Mouse (Mus musculus) hindbrain, embryonic 12.5 days (tissue): Measurements from ENCODE around the gene Gm9821. TPM values are rescaled to one million over a fixed set of nuclear protein-coding genes. Genes with fewer than 3 reads are reported as not detected.

Source experiments
- ATAC-seq: fragments of 200-750 bp; cut with Nextera tagmentation; 2 replicates; pipeline ENCODE4 v1.8.0; 2017; ENCODE audit warnings: moderate TSS enrichment; ENCODE audit not compliant: low FRiP score
- H3K27ac ChIP-seq: fragments of 300-500 bp; sonication (generic); 2 replicates; pipeline ENCODE4 v1.5.1; 2016; ENCODE audit warnings: mild to moderate bottlenecking
- H3K27me3 ChIP-seq: fragments of 300-500 bp; sonication (generic); 2 replicates; pipeline ENCODE4 v1.6.1; 2016; ENCODE audit warnings: mild to moderate bottlenecking
- H3K36me3 ChIP-seq: fragments of 300-500 bp; sonication (generic); 2 replicates; pipeline ENCODE4 v1.6.1; 2016; ENCODE audit warnings: mild to moderate bottlenecking
- H3K4me1 ChIP-seq: fragments of 300-500 bp; sonication (generic); 2 replicates; pipeline ENCODE4 v1.6.1; 2016
- H3K4me2 ChIP-seq: fragments of 300-500 bp; sonication (generic); replicated peaks from 2 replicates; pipeline ENCODE4 v1.6.1; 2016; ENCODE audit warnings: mild to moderate bottlenecking
- H3K4me3 ChIP-seq: fragments of 300-500 bp; sonication (generic); 2 replicates; pipeline ENCODE4 v1.5.1; 2016; ENCODE audit warnings: mild to moderate bottlenecking
- H3K9ac ChIP-seq: fragments of 300-500 bp; sonication (generic); 2 replicates; pipeline ENCODE4 v1.6.1; 2016; ENCODE audit warnings: mild to moderate bottlenecking, moderate library complexity
- H3K9me3 ChIP-seq: fragments of 300-500 bp; sonication (generic); replicated peaks from 2 replicates; pipeline ENCODE4 v1.6.1; 2016; ENCODE audit warnings: mild to moderate bottlenecking
- WGBS: fragments of 180-500 bp; shearing (Covaris S2); methylation state at CpG from one replicate; pipeline ENCODE4 v1.1.7; 2016; 5-methylcytosine and 5-hydroxymethylcytosine counted together
- polyA plus RNA-seq: library from polyadenylated mRNA; unstranded; fragments of >200 nt; fragmentation: Nextera tagmentation; extraction: Ambion mirVana; gene quantifications from 2 replicates; pipeline ENCODE4 v1.2.1, GENCODE M21; 2016

Gene Gm9821
- polyA plus RNA-seq, 1 experiment from 2014 or later = 0.57 TPM

GRCm38 (mm10) chr2:91967962-91968361 is 22.5 kb downstream of the Gm9821 start:
- Histone ChIP-seq H3K9me3 (no peaks in the 10 kb centered on the region), H3K4me2 (no peak overlapping the region), H3K4me1 (peaks cover 19% of the 10 kb centered on the region), H3K4me3 (no peak overlapping the region), H3K36me3 (no peaks in the 10 kb centered on the region), H3K27me3 (peaks cover 38% of the 10 kb centered on the region), H3K27ac (0 out of 2 replicates have a peak overlapping the region, but pooled peaks have one; percentile 35), H3K9ac (no peak overlapping the region)
- ATAC-seq = no peak
- 66% methylated on average over 11 of the region's 11 CpGs for WGBS

- Histone ChIP-seq H3K27ac (peak overlapping the region; percentile 35; the same call in 1 of the 2 replicates), H3K27me3 (peaks cover 61% of the 10 kb centered on the region), H3K4me1 (peaks cover 33% of the 10 kb centered on the region), H3K9me3 (no peaks in the 10 kb centered on the region), H3K4me2 (peak overlapping the region; percentile 35), H3K4me3 (no peak overlapping the region), H3K9ac (peak overlapping the region; percentile 47), H3K36me3 (no peaks in the 10 kb centered on the region)
- ATAC-seq = no peak
- whole genome bisulfite sequencing = 16% methylated on average over 21 of the region's 21 CpGs
These were observed 26.0 kb downstream of the Gm9821 start for GRCm38 (mm10) chr2:91971231-91972097.

- H3K27me3 ChIP-seq = peaks cover 65% of the 10 kb centered on the region
- 38% methylated on average over 13 of the region's 13 CpGs for WGBS
- no peak overlapping the region for H3K9ac ChIP-seq
- 0 out of 2 replicates have a peak overlapping the region, but pooled peaks have one; percentile 35 for H3K27ac ChIP-seq
- H3K9me3 ChIP-seq = no peaks in the 10 kb centered on the region
- no peak overlapping the region for H3K4me3 ChIP-seq
- peaks cover 33% of the 10 kb centered on the region for H3K4me1 ChIP-seq
- H3K4me2 ChIP-seq = peak overlapping the region; percentile 35; the same call in 1 of the 2 replicates
- ATAC-seq = no peak
- no peaks in the 10 kb centered on the region for H3K36me3 ChIP-seq
These were observed 26.6 kb downstream of the Gm9821 start for GRCm38 (mm10) chr2:91972121-91972566.

GRCm38 (mm10) chr2:91973416-91974135 is 28.1 kb downstream of the Gm9821 start:
- 24% methylated on average over 7 of the region's 7 CpGs for WGBS
- H3K4me1 ChIP-seq = peaks cover 37% of the 10 kb centered on the region
- no peaks in the 10 kb centered on the region for H3K9me3 ChIP-seq
- no peak overlapping the region for H3K4me3 ChIP-seq
- ATAC-seq = no peak
- H3K36me3 ChIP-seq = no peaks in the 10 kb centered on the region
- no peak overlapping the region for H3K27ac ChIP-seq
- H3K27me3 ChIP-seq = peaks cover 77% of the 10 kb centered on the region
- H3K9ac ChIP-seq = no peak overlapping the region
- no peak overlapping the region for H3K4me2 ChIP-seq

- Histone ChIP-seq H3K27ac (no peak within 1 kb of the TSS), H3K4me1 (peaks cover 47% of the 10 kb centered on the region), H3K27me3 (peaks cover 77% of the 10 kb centered on the region)
These were observed 30.4 kb downstream of the Gm9821 start, which contains the start of gene Dgkz for GRCm38 (mm10) chr2:91975581-91976541. TSS of gene Dgkz (minus strand) at chr2:91975864.

GRCm38 (mm10) chr2:91977960-91978359 is 32.5 kb downstream of the Gm9821 start:
- Histone ChIP-seq H3K9ac (no peak overlapping the region), H3K4me1 (peaks cover 31% of the 10 kb centered on the region), H3K9me3 (no peaks in the 10 kb centered on the region), H3K36me3 (no peaks in the 10 kb centered on the region), H3K27ac (no peak overlapping the region), H3K27me3 (peaks cover 64% of the 10 kb centered on the region), H3K4me2 (no peak overlapping the region), H3K4me3 (no peak overlapping the region)
- WGBS = 80% methylated on average over 4 of the region's 4 CpGs
- no peak for ATAC-seq

More at GRCm38 (mm10) chr2:91975581-91976541, 30.4 kb downstream of the Gm9821 start, which contains the start of gene Dgkz:
- H3K36me3 ChIP-seq = no peaks in the 10 kb centered on the region
- H3K9ac ChIP-seq = peak within 1 kb of the TSS; percentile 32
- 1% methylated on average over 75 of the region's 79 CpGs for WGBS
- ATAC-seq = peak; percentile 20; the same call in 1 of the 2 replicates
- no peaks in the 10 kb centered on the region for H3K9me3 ChIP-seq
- H3K4me3 ChIP-seq = peak within 1 kb of the TSS; percentile 38
- peak within 1 kb of the TSS; percentile 62 for H3K4me2 ChIP-seq

- peaks cover 28% of the 10 kb centered on the region for H3K4me1 ChIP-seq
- H3K27ac ChIP-seq = no peak overlapping the region
These were observed 33.0 kb downstream of the Gm9821 start for GRCm38 (mm10) chr2:91978547-91978946.

GRCm38 (mm10) chr2:91980245-91980644 is 34.7 kb downstream of the Gm9821 start:
- Histone ChIP-seq H3K4me3 (no peak overlapping the region), H3K4me2 (no peak overlapping the region), H3K27ac (no peak overlapping the region), H3K9me3 (no peaks in the 10 kb centered on the region), H3K4me1 (peaks cover 39% of the 10 kb centered on the region), H3K27me3 (peaks cover 41% of the 10 kb centered on the region), H3K36me3 (no peaks in the 10 kb centered on the region), H3K9ac (no peak overlapping the region)
- WGBS = 5% methylated on average over 4 of the region's 4 CpGs
- ATAC-seq = no peak

More at GRCm38 (mm10) chr2:91978547-91978946, 33.0 kb downstream of the Gm9821 start:
- H3K9ac ChIP-seq = no peak overlapping the region
- no peak overlapping the region for H3K4me3 ChIP-seq
- 22% methylated on average over 2 of the region's 2 CpGs for WGBS
- H3K9me3 ChIP-seq = no peaks in the 10 kb centered on the region
- no peaks in the 10 kb centered on the region for H3K36me3 ChIP-seq
- H3K27me3 ChIP-seq = peaks cover 58% of the 10 kb centered on the region
- ATAC-seq = no peak
- no peak overlapping the region for H3K4me2 ChIP-seq

- Histone ChIP-seq H3K36me3 (no peaks in the 10 kb centered on the region), H3K4me3 (no peak overlapping the region), H3K27me3 (peaks cover 36% of the 10 kb centered on the region), H3K27ac (no peak overlapping the region), H3K4me1 (peaks cover 34% of the 10 kb centered on the region), H3K9ac (no peak overlapping the region), H3K9me3 (no peaks in the 10 kb centered on the region), H3K4me2 (no peak overlapping the region)
- ATAC-seq = no peak
- WGBS = 14% methylated on average over 5 of the region's 5 CpGs
These were observed 35.3 kb downstream of the Gm9821 start for GRCm38 (mm10) chr2:91980830-91981229.

- H3K36me3 ChIP-seq = no peaks in the 10 kb centered on the region
- peak overlapping the region; percentile 40 for H3K4me2 ChIP-seq
- 1% methylated on average over 7 of the region's 13 CpGs for WGBS
- H3K9ac ChIP-seq = no peak overlapping the region; the same call in 1 of the 2 replicates
- ATAC-seq = peak; percentile 66
- H3K4me1 ChIP-seq = peaks cover 25% of the 10 kb centered on the region
- peaks cover 15% of the 10 kb centered on the region; the same call in 1 of the 2 replicates for H3K27me3 ChIP-seq
- 0 out of 2 replicates have a peak overlapping the region, but pooled peaks have one; percentile 1 for H3K4me3 ChIP-seq
- peak overlapping the region; percentile 61 for H3K27ac ChIP-seq
- no peaks in the 10 kb centered on the region for H3K9me3 ChIP-seq
These were observed 38.9 kb downstream of the Gm9821 start for GRCm38 (mm10) chr2:91984439-91984838.

- Histone ChIP-seq H3K27me3 (peaks cover 15% of the 10 kb centered on the region; the same call in 1 of the 2 replicates), H3K9ac (no peak overlapping the region; the same call in 1 of the 2 replicates), H3K4me1 (peaks cover 23% of the 10 kb centered on the region), H3K36me3 (no peaks in the 10 kb centered on the region), H3K9me3 (no peaks in the 10 kb centered on the region), H3K4me2 (peak overlapping the region; percentile 40), H3K27ac (peak overlapping the region; percentile 61), H3K4me3 (no peak overlapping the region)
- ATAC-seq = no peak
- WGBS = 33% methylated on average over 9 of the region's 9 CpGs
These were observed 39.5 kb downstream of the Gm9821 start for GRCm38 (mm10) chr2:91984906-91985525.
